Mouse (Mus musculus): ENCODE measurements around the gene Pmel.
"Not testable (repeated sequence)": the region's sequence is repeated elsewhere in the genome, so short reads cannot be mapped to it uniquely, and the experiment has no call there.

The Pmel gene

DNA sequence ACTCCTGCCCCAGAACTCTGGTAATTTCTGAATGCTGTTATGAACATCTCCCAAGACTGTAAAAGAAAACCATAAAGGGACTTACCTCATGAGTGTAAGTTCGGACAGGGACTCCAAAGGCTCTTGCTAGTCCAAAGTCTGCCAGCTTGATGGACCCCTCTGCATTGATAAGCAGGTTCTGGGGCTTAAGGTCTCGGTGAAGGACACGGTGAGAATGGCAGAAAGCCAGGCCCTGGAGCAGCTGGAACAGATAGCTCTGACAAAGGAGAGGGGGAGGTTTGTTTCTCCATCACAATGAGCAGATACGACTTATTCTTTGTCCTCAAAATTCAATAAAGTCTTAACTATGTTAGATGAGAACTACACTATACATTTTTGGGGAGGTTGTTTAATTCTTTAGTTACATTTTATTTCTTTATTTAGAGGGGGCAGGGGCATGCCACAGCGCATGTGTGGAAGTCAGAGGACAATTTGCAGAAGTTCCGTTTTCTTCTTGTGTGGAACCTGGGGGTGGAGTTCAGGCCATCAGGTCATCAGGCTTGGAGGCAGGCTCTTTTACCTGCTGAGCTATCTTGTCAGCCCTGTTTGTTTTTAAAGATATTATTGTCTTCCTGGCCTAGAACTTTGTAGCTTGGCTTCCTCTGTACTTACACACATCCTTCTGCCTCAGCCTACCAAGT, 1.5 kb upstream of the Pmel start:
- peak in 1 of 2 experiments; percentile 16 for DNase-seq (ENCODE audit: low spot score in 2 of 2)

GRCm38 (mm10) chr10:128704491-128705316, 709 bp downstream of the Pmel start, which contains the start of gene Cdk2:
TSS of gene Cdk2 (minus strand) at chr10:128705031.
- DNase-seq (ENCODE audit: low spot score in 2 of 2), result peak; percentile 91 to 93

DNA sequence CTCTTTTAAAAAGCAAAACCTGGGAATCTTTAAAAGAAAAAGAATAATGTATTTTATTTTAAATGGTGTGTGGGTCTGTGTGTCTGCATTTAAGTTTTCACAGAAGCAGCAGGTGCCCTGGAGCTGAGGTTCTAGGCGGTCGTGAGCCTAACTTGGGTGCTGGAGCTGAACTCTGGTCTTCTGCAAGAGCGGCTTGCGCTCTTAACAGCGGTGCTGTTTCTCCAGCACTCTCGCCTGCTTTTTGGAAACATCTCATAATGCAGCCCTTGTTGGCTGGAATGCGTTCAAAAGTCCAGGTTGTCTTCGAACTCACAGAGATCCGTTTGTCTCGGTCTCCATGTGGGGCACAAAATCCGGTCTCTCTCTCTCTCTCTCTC, 1.3 kb downstream of the Pmel start:
- no peak for DNase-seq (ENCODE audit: low spot score in 2 of 2)

DNA sequence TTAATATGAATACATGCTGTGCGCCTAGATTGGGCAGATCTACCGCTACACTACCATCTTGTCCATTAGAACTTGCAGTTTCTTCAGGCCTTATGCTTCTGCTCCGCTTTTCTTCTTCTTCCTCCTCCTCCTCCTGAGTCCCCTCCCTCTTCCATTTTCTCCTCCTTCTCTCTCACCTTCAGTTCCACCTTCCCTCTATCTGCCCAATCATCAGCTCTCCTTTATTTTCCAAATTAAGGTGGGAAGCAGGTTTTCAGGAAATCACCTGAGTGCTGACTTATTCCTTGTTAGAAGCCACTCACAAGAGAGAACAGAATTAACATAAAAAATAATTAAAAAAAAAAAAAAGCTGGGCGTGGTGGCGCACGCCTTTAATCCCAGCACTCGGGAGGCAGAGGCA, 7.3 kb downstream of the Pmel start:
- DNase-seq (ENCODE audit: low spot score in 2 of 2), result not testable (repeated sequence)

- DNase-seq (ENCODE audit: low spot score in 2 of 2), result peak; percentile 79 to 82
Observed at GRCm38 (mm10) chr10:128715559-128716537, 11.9 kb downstream of the Pmel start.

DNA sequence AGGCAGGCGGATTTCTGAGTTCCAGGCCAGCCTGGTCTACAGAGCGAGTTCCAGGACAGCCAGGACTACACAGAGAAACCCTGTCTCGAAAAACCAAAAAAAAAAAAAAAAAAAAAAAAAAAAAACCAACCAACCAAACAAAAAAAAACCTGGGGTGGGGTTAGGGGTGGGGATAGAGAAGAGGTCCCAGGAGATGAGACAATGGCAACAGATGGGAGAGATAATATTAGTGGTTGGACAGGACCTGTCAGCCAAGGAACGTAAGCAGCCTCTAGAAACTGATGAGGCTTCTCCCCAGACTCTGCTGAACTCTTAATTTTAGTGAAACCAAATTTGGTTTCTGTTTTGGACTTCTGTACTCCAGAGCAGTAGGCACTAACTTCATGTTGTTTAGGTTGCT, 21.5 kb downstream of the Pmel start:
- not testable (repeated sequence) for DNase-seq (ENCODE audit: low spot score in 2 of 2)

GRCm38 (mm10) chr10:128728059-128728458, 24.1 kb downstream of the Pmel start:
- DNase-seq (ENCODE audit: low spot score in 2 of 2), result no peak

- peak; percentile 47 to 60 for DNase-seq (ENCODE audit: low spot score in 2 of 2)
Observed at GRCm38 (mm10) chr10:128731002-128731433, 27.0 kb downstream of the Pmel start.

DNA sequence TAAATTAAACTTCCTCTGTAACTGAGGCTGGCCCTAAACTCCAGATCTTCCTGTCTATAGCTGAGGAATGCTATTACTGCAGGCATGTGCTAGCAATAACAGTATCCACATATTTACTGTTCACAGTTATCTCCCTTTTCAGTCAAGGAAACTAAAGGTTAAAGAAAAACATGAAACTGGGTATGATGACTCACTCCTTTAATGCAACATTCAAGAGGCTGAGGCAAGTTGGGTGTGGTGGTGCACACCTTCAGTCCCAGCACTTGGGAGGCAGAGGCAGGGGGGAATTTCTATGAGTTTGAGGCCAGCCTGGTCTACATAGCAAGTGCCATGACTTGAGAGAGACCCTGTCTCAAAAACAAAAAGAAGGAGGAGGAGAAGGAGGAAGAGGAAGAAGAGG, 28.0 kb downstream of the Pmel start:
- no peak for DNase-seq (ENCODE audit: low spot score in 2 of 2)

DNA sequence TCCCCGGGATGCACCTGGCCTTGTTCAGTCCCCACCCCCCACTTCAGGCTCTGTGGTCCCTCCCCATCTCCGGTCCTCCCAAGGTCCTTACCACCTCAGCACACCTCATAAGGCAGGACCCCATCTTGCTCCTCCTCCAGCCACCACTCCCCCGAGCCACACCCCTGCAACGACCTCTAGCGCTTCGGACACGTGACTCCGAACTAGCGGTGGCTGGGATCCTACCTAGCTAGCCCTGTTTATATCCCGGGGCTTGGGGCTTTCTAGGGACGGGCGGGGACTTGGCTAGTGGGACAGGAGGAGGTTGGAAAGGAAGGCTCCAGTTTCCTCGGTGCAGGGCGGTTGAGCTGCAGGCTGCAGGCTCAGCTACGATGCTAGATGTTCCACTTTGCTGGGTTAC, 33.4 kb downstream of the Pmel start:
- no peak for DNase-seq (ENCODE audit: low spot score in 2 of 2)

DNA sequence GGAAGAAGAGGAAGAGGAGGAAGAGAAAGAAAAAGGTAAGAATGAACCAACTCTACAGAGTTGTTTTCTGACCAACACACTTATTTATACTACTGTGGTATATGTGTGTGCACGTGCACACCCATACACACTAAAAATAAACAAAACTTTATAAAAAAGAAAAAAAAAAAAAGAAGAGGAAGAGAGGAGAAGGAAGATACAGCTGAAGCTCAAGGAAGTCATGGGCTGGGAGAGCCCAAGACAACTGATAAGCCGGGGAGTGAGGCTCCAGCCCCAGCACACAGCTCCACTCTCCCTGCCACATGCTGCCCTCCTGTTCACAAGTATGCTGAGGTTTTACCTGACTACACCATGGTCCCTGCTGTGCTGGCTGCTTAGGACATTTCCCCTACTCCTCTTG, 36.3 kb downstream of the Pmel start:
- DNase-seq (ENCODE audit: low spot score in 2 of 2), result no peak

GRCm38 (mm10) chr10:128742616-128743015, 38.6 kb downstream of the Pmel start:
- no peak for DNase-seq (ENCODE audit: low spot score in 2 of 2)

- peak in 1 of 2 experiments; percentile 49 for DNase-seq (ENCODE audit: low spot score in 2 of 2)
Observed at GRCm38 (mm10) chr10:128743235-128743634, 39.2 kb downstream of the Pmel start.

- DNase-seq (ENCODE audit: low spot score in 2 of 2), result peak; percentile 53 to 59
Observed at GRCm38 (mm10) chr10:128743791-128744191, 39.8 kb downstream of the Pmel start.

- DNase-seq (ENCODE audit: low spot score in 2 of 2), result peak in 1 of 2 experiments; percentile 18
Observed at GRCm38 (mm10) chr10:128744211-128744610, 40.2 kb downstream of the Pmel start.

DNA sequence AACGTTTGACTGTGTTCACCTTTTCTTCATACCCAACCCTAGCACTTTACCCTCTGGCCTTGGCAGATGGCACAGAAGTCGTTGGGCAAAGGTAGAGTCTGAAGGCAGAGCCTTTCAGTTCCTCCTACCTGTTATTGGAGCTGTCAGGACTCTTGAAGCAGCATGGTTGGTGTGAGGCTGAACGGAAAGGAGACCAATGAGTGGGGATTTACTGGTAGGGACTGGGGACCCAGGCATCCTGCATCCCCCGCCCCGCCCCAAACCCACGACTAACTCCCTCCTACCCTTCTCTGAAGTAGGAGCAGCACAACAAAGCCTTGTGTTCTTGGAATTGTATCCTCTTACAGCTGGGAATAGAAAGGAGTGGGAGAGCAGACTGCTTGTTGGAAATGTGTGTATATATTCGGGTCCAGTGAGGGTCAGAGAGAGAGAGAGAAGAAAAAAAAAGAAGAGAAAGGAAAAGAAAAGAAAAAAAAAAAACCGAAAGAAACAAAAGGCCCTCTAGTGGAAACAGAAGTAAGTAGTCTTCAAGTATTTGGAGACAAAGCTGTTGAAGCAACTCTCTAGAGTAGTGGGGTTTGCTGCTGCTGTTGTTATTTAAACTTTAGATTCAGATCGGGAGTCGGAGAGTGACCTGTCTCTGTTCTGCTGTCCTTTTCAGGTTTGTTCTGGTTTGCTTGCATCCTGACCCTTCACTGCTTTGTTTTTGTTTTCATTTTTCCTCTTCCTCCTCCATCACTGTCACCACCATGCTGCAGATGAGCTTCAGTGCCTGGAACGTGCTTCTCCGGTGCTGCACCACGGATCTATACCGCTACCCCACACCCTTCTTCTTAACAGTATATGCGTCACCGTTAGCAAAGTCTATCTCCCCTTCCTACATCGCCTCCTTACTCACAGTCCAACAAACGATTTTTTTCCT, 40.9 kb downstream of the Pmel start, which contains the start of gene Dgka:
Dgka (minus strand) TSS at position 176 of the 922 bp plus-strand sequence.
- DNase-seq (ENCODE audit: low spot score in 2 of 2), result peak; percentile 73 to 79

GRCm38 (mm10) chr10:128745946-128746613, 42.1 kb downstream of the Pmel start:
- DNase-seq (ENCODE audit: low spot score in 2 of 2), result peak; percentile 92 to 93

DNA sequence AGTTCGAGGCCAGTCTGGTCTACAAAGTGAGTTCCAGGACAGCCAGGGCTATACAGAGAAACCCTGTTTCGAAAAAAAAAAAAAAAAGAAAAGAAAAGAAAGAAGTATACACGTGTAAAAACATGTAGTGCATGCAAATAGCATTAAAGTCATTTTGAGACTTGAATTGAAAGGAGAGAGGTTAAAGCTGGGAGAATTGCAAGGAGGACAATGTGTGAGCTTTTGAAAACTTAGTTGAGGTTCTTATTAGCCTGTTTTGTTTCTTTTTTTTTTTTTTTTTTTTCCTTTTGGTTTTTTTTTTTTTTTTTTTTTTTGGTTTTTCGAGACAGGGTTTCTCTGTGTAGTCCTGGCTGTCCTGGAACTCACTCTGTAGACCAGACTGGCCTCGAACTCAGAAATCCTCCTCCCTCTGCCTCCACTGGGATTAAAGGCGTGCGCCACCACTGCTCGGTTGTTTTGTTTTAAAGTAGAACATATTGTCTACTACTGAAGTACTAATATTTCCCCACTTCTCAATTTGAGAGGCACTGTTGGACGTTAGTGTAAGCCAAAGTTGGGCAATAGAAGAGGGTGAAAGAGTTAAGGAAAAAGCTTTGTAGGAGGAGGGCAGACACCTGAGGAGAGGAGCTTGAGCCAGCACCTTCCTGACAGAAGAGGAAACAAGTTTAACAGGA, 43.1 kb downstream of the Pmel start:
- no peak for DNase-seq (ENCODE audit: low spot score in 2 of 2)

GRCm38 (mm10) chr10:128747646-128748251, 43.8 kb downstream of the Pmel start, which contains the start of gene Pym1:
TSS of gene Pym1 (plus strand) at chr10:128747889.
- peak; percentile 88 to 91 for DNase-seq (ENCODE audit: low spot score in 2 of 2)

All from spleen, postnatal 36 days (tissue).